ENCODE assay signal across 18 mouse cellular contexts in the genomic region with DNA sequence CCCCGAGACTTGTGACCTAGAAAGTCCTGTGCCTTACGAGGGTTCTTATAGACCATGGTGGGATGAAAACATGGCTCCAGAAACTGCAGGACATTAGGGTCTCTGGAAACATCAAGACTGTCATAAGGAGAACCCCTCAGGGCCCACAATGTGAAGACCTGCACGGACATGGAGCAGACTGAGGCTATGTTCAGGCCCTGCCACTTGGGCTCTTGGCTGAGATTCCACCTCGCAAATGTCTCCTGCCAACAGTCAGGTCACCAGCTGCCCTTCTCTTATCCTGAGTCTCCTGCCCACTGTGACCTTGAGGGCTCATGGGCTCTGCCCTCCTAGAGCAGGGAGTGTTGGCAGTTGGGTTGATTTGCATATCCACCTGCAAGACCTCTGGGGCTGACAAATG.
A peak's percentile ranks its signal among the peaks of the same experiment; 100 is the strongest.
DNase-seq lines count a peak whose midpoint lies in the region; ATAC-seq and TF ChIP-seq lines count a peak whose summit lies in the region.
"Had no signal": no experiment of that assay in that cellular context is flagged by ENCODE, and none has a peak within 500 bp of the region (broad histone marks: within the 10 kb centered on the region; RNA-seq: fewer than 3 reads in every experiment).

No protein-coding gene starts in this region.

- H3K4me1 ChIP-seq in liver, postnatal 0 days (ENCODE audit: insufficient read depth): no peaks in the 10 kb centered on the region
- peaks cover 46% of the 10 kb centered on the region for H3K4me1 ChIP-seq in heart, embryonic 13.5 days
- H3K4me1 ChIP-seq: intestine, embryonic 15.5 days; stomach, embryonic 15.5 days had no signal

- peaks cover 4% of the 10 kb centered on the region; the same call in 1 of the 2 replicates for H3K9me3 ChIP-seq in liver, postnatal 0 days (ENCODE audit: low read length)
- H3K9me3 ChIP-seq in heart, embryonic 13.5 days: peaks cover 7% of the 10 kb centered on the region
- H3K9me3 ChIP-seq: embryonic facial prominence, embryonic 15.5 days; stomach, embryonic 15.5 days had no signal

- no peak for TF ChIP-seq CTCF in liver, postnatal 0 days (IDR thresholded peaks at IDR 0.05; ENCODE audit: low read depth)

- no peaks in the 10 kb centered on the region for H3K36me3 ChIP-seq in liver, postnatal 0 days (replicated peaks; ENCODE audit: insufficient read depth, low read length)
- no peaks in the 10 kb centered on the region for H3K36me3 ChIP-seq in heart, embryonic 13.5 days
- H3K36me3 ChIP-seq: embryonic facial prominence, embryonic 15.5 days; intestine, embryonic 15.5 days; limb, embryonic 12.5 days; stomach, embryonic 15.5 days had no signal

- ATAC-seq in liver, postnatal 0 days: 0 out of 2 replicates have a peak, but pooled peaks have one; percentile 17
- ATAC-seq in heart, embryonic 13.5 days (ENCODE audit: extremely low read depth, insufficient number of reproducible peaks, low FRiP score, low TSS enrichment): no peak
- ATAC-seq in inflammation-experienced regulatory T-cells, adult 6 months: no peak
- ATAC-seq: intestine, embryonic 15.5 days; lung, postnatal 0 days had no signal

- TF ChIP-seq EP300 in liver, postnatal 0 days (IDR thresholded peaks at IDR 0.05; ENCODE audit: low read depth): no peak

- 63% methylated on average over 4 of the region's 4 CpGs for WGBS in liver, postnatal 0 days (ENCODE audit: insufficient replicate concordance)
- WGBS in heart, embryonic 13.5 days: 40% methylated on average over 4 of the region's 4 CpGs

- peak; percentile 18 to 23 for DNase-seq in cerebellum, postnatal 14 days
- no peak for DNase-seq in cerebellum, adult 9-10 months
- no peak for DNase-seq in liver, postnatal 0 days
- DNase-seq in liver: no peak
- DNase-seq in layer of hippocampus, adult 18-20 months (ENCODE audit: low spot score in 2 of 2): no peak
- DNase-seq in urinary bladder, postnatal 4 days (ENCODE audit: low spot score in 2 of 2): no peak
- DNase-seq: adrenal gland, adult 8-10 months; cerebellum, adult 8-10 months; gastrocnemius, postnatal 10 days had no signal

- no peaks in the 10 kb centered on the region for H3K27me3 ChIP-seq in liver, postnatal 0 days (ENCODE audit: insufficient read depth, low read length)
- no peaks in the 10 kb centered on the region for H3K27me3 ChIP-seq in heart, embryonic 13.5 days (replicated peaks)
- H3K27me3 ChIP-seq: CH12.LX; embryonic facial prominence, embryonic 15.5 days; intestine, embryonic 15.5 days; limb, embryonic 12.5 days; stomach, embryonic 15.5 days had no signal

- H3K27ac ChIP-seq in liver, postnatal 0 days (ENCODE audit: low read depth): no peak overlapping the region
- H3K27ac ChIP-seq in heart, embryonic 13.5 days (replicated peaks): peak overlapping the region; percentile 71
- H3K27ac ChIP-seq: embryonic facial prominence, embryonic 15.5 days; intestine, embryonic 15.5 days; limb, embryonic 12.5 days; liver, embryonic 14.5 days; stomach, embryonic 15.5 days had no signal

- H3K4me2 ChIP-seq in liver, postnatal 0 days (ENCODE audit: low read depth, low read length): no peak overlapping the region
- no peak overlapping the region for H3K4me2 ChIP-seq in heart, embryonic 13.5 days
- H3K4me2 ChIP-seq: embryonic facial prominence, embryonic 15.5 days; intestine, embryonic 15.5 days; limb, embryonic 12.5 days; stomach, embryonic 15.5 days had no signal

- H3K4me3 ChIP-seq in liver, postnatal 0 days (ENCODE audit: low read depth, low read length): no peak overlapping the region
- no peak overlapping the region for H3K4me3 ChIP-seq in heart, embryonic 13.5 days
- H3K4me3 ChIP-seq: embryonic facial prominence, embryonic 15.5 days; intestine, embryonic 15.5 days; limb, embryonic 12.5 days; stomach, embryonic 15.5 days had no signal

- no peak overlapping the region for H3K9ac ChIP-seq in liver, postnatal 0 days (replicated peaks)
- H3K9ac ChIP-seq in heart, embryonic 13.5 days: no peak overlapping the region; the same call in 1 of the 2 replicates
- H3K9ac ChIP-seq: embryonic facial prominence, embryonic 15.5 days; intestine, embryonic 15.5 days; limb, embryonic 12.5 days; liver, embryonic 14.5 days; stomach, embryonic 15.5 days had no signal

Comparison
In these comparisons a context has a peak if more than half of its experiments do, and no peak if none do; other contexts are left out.
1. DNase-seq: peak in cerebellum, postnatal 14 days (2 of 2); none in cerebellum, adult 9-10 months (single experiment), liver, postnatal 0 days (single experiment), liver (single experiment), layer of hippocampus, adult 18-20 months (0 of 2) and urinary bladder, postnatal 4 days (0 of 2).